ENCODE assay signal across 25 mouse cellular contexts in the genomic region with DNA sequence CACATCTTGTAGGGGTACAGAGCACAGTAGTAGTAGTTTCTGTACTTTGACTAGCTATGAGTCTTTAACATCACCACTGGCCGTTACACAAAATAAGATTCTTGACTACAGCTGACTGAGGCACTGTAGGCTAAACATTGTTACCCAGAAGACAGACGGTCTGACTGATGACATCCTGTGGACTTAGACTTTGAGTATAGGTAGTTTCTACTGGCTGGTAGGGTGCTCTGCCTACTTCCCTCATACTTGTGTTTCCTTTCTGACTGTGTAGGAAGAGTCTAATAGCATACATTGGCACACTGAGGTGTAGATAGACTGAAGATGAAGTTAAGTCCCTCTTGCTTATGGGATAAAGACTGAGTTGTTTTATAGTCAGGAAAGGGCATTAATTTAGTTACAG.
"Had no signal": no experiment of that assay in that cellular context is flagged by ENCODE, and none has a peak within 500 bp of the region (broad histone marks: within the 10 kb centered on the region; RNA-seq: fewer than 3 reads in every experiment).

No protein-coding gene starts in this region.

- ATAC-seq: hindbrain, embryonic 16.5 days; intestine, embryonic 15.5 days; intestine, postnatal 0 days had no signal

- DNase-seq: gastrocnemius, adult 2 months; gastrocnemius, postnatal 10 days; gastrocnemius, postnatal 25 days; heart, adult 18-20 months; heart, postnatal 14 days; heart, postnatal 36 days; kidney, adult 18-20 months; kidney, adult 8-10 months; kidney, postnatal 10 days; kidney, postnatal 25 days; kidney, postnatal 4 days; liver; liver, embryonic 13.5 days had no signal

- H3K27ac ChIP-seq: gastrocnemius, adult 2 months; heart, embryonic 13.5 days; heart, embryonic 15.5 days; hindbrain, embryonic 10.5 days; hindbrain, embryonic 12.5 days; hindbrain, embryonic 14.5 days; intestine, embryonic 15.5 days; left cerebral cortex, adult 2 months; limb, embryonic 10.5 days; limb, embryonic 12.5 days; liver, embryonic 13.5 days; liver, embryonic 15.5 days had no signal

- H3K4me3 ChIP-seq: gastrocnemius, adult 2 months; heart, embryonic 13.5 days; heart, embryonic 15.5 days; hindbrain, embryonic 10.5 days; hindbrain, embryonic 12.5 days; intestine, embryonic 15.5 days; left cerebral cortex, adult 2 months; limb, embryonic 10.5 days; limb, embryonic 12.5 days; liver, embryonic 13.5 days; liver, embryonic 15.5 days had no signal
